Mouse (Mus musculus): ENCODE data around the gene Them7.

The Them7 gene

DNA sequence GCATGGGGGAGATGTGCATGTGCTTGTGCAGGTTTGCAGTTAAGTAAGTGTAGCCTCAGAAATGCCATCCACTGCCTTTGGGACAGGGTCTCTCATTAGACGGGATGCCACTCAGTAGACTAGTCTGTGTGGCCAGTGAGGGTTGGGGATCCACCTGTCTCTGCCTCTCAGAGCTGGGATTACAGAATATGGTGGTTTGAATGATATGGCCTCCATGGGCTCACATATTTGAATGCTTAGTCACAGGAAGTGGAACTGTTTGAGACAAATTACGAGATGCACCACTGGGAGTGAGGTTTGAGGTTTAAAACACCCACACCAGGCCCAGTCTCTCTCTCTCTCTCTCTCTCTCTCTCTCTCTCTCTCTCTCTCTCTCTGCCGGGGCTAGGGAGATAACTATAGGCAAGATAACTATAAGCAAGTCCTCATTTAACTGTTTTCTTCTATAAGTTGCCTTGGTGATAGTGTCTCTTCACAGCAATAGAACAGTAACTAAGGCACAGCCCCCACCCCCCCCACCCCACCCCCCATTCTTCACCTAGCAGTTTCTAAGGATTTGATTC is 156.7 kb downstream of the Them7 start:
- DNase-seq = no peak

- no peak for DNase-seq
Observed at GRCm38 (mm10) chr2:105383063-105383462, 158.9 kb downstream of the Them7 start.

- no peak for DNase-seq
Observed at GRCm38 (mm10) chr2:105384998-105385397, 160.9 kb downstream of the Them7 start.

GRCm38 (mm10) chr2:105386418-105386817 is 162.3 kb downstream of the Them7 start:
- no peak for DNase-seq

DNA sequence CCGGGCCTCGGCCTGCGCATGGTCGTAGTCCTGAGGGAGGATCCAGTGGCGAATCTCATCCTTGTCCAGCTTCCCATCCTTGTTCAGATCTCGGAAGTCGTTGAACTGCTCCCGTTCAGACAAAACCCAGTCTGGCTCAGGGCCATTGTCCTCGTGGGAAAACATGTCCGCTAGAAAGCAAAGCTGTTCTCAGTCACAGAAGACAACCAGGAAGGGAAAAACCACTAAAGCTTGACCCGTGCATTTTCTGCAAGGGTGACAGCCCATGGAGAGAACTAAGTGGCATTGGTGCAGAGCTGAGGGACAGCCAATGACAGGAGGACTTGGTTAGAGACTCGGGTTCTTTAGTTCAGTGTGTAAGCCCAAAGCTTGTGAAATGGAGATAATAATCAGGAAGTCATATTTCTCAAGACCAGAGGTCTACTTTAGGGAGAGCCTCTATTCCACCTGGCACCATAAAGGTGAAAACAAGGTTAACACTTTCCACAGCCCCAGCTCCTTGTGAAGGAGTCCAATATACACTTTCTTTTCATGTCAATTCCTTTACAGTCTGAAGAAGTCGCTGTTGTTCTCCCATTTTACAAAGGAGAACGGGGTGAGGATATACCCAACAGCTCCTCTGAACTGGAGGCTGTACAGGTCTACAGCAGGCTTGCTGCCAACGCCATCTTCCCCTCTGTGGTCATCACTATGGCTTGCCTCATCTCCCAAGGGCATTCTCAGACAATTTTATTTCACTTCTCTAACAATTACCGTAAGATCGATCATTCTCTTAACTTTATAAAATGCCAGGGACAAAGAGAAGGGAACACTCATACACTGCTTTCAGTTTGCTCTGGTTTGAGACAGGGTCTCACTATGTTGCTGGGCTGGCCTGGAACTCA is 165.1 kb downstream of the Them7 start:
- DNase-seq = no peak

- no peak for DNase-seq
Observed at GRCm38 (mm10) chr2:105390653-105391413, 166.7 kb downstream of the Them7 start.

DNA sequence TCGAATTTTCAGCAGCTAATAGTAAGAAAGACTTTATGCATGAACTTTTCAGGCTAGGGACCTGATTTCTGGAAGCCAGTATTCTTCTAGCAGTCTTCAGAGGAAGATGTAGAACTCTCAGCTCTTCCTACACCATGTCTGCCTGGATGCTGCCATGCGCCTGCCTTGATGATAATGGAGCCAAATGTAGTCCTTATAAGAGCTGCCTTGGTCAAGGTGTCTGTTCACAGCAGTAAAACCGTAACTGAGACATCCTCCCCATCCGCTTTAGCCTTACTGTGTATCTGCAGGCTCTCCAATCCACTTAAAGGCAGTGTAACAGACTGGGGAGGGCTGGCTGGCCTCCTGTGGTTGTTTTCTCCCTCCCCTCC is 167.3 kb downstream of the Them7 start:
- DNase-seq = no peak

DNA sequence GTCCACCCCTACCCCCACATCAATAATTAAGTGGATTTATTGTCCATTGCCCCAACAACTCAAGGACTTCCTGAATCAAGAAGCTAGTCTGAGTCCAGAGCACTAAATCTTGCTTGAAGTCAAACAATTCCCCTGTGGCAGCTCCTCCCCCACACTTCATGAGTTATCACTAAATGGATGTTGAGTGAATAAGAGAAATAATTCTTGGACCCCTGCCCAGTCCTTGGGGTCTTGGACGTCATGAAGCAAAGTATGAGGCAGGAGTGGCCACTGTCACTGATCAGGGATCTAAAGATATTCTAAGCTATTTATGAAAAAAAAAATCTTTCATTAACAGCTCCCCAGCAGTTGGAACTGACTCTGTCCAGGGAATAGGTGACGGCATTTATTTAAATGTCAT is 168.4 kb downstream of the Them7 start:
- no peak for DNase-seq

GRCm38 (mm10) chr2:105394375-105394774 is 170.3 kb downstream of the Them7 start:
- DNase-seq = no peak

GRCm38 (mm10) chr2:105396066-105396465 is 171.9 kb downstream of the Them7 start:
- no peak for DNase-seq

- DNase-seq = no peak
Observed at GRCm38 (mm10) chr2:105397446-105398211, 173.5 kb downstream of the Them7 start.

- DNase-seq = peak; percentile 7 to 28
Observed at GRCm38 (mm10) chr2:105398636-105399084, 174.5 kb downstream of the Them7 start.

DNA sequence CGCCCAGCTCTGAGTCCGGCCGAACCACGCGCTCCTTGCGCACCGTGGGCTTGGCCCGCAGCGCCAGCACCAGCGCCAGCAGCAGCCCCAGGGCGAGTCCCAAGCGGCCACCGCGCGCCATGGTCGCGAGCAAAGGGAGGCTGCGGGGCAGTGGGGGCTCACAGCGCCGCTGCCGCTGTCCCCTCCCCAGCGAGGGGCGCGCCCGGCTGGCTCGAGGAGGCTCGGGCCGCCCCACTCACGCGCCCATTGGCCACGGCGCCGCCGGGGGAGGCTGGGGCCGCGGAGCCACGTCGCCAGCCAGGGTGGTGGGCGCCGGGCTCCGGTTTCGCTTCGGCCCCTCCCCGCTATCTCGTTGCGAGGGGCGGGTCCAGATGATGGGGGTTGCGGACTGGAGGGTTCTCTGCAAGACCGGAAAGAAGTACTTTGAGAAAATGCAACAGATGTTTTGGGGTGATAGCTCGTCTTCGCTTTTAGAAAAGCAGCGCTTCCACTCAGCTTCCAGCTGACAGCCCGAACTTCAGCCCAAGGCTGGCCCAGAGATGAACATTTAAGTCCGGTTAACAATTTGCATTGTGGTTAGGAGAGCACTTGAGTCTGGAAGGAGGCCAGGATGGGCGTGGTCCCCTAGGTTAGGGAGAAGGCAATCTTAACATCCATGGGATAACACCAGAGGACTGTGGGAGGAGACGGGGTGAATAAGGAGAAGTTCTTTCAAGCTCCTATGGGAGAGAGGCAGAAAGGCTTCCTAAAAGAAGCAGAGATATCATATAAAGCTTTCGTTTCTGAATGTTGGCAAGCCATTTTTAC is 175.2 kb downstream of the Them7 start, which contains the start of gene Rcn1:
Gene Rcn1, minus strand, starts transcription at position 235 of the 807 bp plus-strand sequence.
- DNase-seq = peak; percentile 16 to 30

DNA sequence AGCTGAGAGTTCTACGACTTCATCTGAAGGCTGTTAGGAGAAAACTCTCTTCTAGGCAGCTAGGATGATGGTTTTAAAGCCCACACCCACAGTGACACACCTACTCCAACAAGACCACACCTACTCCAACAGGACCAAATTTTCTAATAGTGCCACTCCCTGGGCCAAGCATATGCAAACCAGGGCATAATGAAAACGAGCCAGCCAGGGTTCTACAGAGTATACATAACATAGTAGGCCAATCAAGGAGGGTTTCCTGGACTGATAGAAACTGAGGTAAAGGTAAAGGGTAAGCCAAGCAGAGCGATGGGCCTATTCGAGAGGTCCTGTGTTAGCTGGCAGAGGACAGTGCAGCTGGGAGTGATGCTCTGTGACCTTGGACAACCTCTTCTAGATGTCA is 176.4 kb downstream of the Them7 start:
- DNase-seq = no peak

DNA sequence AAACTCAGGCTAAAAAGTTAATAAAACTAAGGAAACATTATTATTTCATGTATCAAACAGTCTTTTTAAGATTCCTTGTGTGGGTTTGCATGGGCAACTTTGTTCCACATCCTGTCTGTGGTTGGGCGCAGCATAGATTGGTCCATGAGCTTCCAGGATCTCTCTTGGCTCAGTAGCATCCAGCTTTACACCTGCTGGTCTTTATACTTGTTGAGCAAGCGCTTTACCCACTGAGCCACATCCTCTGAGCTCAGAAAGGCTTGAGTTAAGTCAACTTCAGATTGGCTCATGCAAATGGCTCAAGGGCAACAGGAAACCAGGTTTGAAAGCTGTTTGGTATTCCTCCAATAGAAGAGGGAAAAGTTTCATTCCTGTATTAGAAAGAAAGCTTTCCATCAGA is 178.1 kb downstream of the Them7 start:
- no peak for DNase-seq

GRCm38 (mm10) chr2:105408511-105408910 is 184.4 kb downstream of the Them7 start:
- DNase-seq = no peak

DNA sequence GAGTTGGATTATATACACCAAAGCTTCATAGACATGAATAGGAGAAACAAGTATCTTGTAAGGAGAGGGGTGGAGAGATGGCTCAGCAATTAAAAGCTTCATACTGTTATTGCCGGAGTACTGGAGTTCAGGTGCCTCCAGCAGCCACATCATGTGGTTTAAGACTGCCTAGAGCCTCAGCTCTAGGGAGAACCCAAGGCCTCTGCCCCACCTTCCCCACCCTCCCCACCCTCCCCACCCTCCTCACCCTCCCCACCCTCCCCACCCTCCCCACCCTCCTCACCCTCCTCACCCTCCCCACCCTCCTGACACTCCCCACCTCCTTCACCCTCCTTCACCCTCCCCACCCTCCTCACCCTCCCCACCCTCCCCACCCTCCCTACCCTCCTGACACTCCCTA is 185.1 kb downstream of the Them7 start:
- DNase-seq = no peak

- no peak for DNase-seq
Observed at GRCm38 (mm10) chr2:105414309-105414708, 190.2 kb downstream of the Them7 start.

GRCm38 (mm10) chr2:105416046-105416659 is 192.0 kb downstream of the Them7 start:
- DNase-seq = no peak

GRCm38 (mm10) chr2:105416660-105417348 is 192.7 kb downstream of the Them7 start:
- no peak for DNase-seq

- no peak for DNase-seq
Observed at GRCm38 (mm10) chr2:105417663-105418062, 193.5 kb downstream of the Them7 start.

All from cerebellum, adult 18-20 months (tissue).